Mouse (Mus musculus): ENCODE measurements around the gene Myo10. TPM values are rescaled to one million over a fixed set of nuclear protein-coding genes. Genes with fewer than 3 reads are reported as not detected.

Gene Myo10
- total RNA-seq (2021), result 10 to 100 TPM; 40.9 to 44.9 TPM

GRCm38 (mm10) chr15:25622200-25622866 is at the start of gene Myo10:
Myo10 (plus strand) TSS chr15:25622525.
- intact Hi-C loops (cut with DNase I), result loop anchor here (10.0 kb wide), 1 partner anchor 178 kb away; no protein-coding TSS in a partner anchor
- DNase-seq (ENCODE audit: extremely low spot score in 1 of 2, low spot score in 2 of 2), result peak; percentile 88 to 99

- no peak for DNase-seq (ENCODE audit: extremely low spot score in 1 of 2, low spot score in 2 of 2)
- intact Hi-C loops (cut with DNase I), result no loop called here
Observed at GRCm38 (mm10) chr15:25573113-25573512, 49.2 kb upstream of the Myo10 start.

- DNase-seq (ENCODE audit: extremely low spot score in 1 of 2, low spot score in 2 of 2), result no peak
- intact Hi-C loops (cut with DNase I), result no loop called here
Observed at GRCm38 (mm10) chr15:25573876-25574601, 48.3 kb upstream of the Myo10 start.

- no peak for DNase-seq (ENCODE audit: extremely low spot score in 1 of 2, low spot score in 2 of 2)
Observed at GRCm38 (mm10) chr15:25577327-25578051, 44.8 kb upstream of the Myo10 start.

GRCm38 (mm10) chr15:25578369-25578768 is 44.0 kb upstream of the Myo10 start:
- no peak for DNase-seq (ENCODE audit: extremely low spot score in 1 of 2, low spot score in 2 of 2)
- intact Hi-C loops (cut with DNase I), result no loop called here

More at GRCm38 (mm10) chr15:25577327-25578051, 44.8 kb upstream of the Myo10 start:
- intact Hi-C loops (cut with DNase I), result no loop called here

GRCm38 (mm10) chr15:25580731-25581130 is 41.6 kb upstream of the Myo10 start:
- intact Hi-C loops (cut with DNase I), result no loop called here
- peak in 1 of 2 experiments; percentile 72 for DNase-seq (ENCODE audit: extremely low spot score in 1 of 2, low spot score in 2 of 2)

- intact Hi-C loops (cut with DNase I), result no loop called here
- peak in 1 of 2 experiments; percentile 41 for DNase-seq (ENCODE audit: extremely low spot score in 1 of 2, low spot score in 2 of 2)
Observed at GRCm38 (mm10) chr15:25582055-25582454, 40.3 kb upstream of the Myo10 start.

GRCm38 (mm10) chr15:25583361-25583760 is 39.0 kb upstream of the Myo10 start:
- intact Hi-C loops (cut with DNase I), result no loop called here
- DNase-seq (ENCODE audit: extremely low spot score in 1 of 2, low spot score in 2 of 2), result no peak

- no peak for DNase-seq (ENCODE audit: extremely low spot score in 1 of 2, low spot score in 2 of 2)
- intact Hi-C loops (cut with DNase I), result no loop called here
Observed at GRCm38 (mm10) chr15:25586828-25587227, 35.5 kb upstream of the Myo10 start.

- intact Hi-C loops (cut with DNase I), result no loop called here
- DNase-seq (ENCODE audit: extremely low spot score in 1 of 2, low spot score in 2 of 2), result no peak
Observed at GRCm38 (mm10) chr15:25587943-25588342, 34.4 kb upstream of the Myo10 start.

- DNase-seq (ENCODE audit: extremely low spot score in 1 of 2, low spot score in 2 of 2), result peak in 1 of 2 experiments; percentile 29
- intact Hi-C loops (cut with DNase I), result no loop called here
Observed at GRCm38 (mm10) chr15:25589318-25589902, 32.9 kb upstream of the Myo10 start.

- intact Hi-C loops (cut with DNase I), result no loop called here
- peak in 1 of 2 experiments; percentile 65 for DNase-seq (ENCODE audit: extremely low spot score in 1 of 2, low spot score in 2 of 2)
Observed at GRCm38 (mm10) chr15:25589916-25590315, 32.4 kb upstream of the Myo10 start.

GRCm38 (mm10) chr15:25590891-25591290 is 31.4 kb upstream of the Myo10 start:
- no peak for DNase-seq (ENCODE audit: extremely low spot score in 1 of 2, low spot score in 2 of 2)
- intact Hi-C loops (cut with DNase I), result no loop called here

GRCm38 (mm10) chr15:25591964-25592363 is 30.4 kb upstream of the Myo10 start:
- DNase-seq (ENCODE audit: extremely low spot score in 1 of 2, low spot score in 2 of 2), result no peak
- intact Hi-C loops (cut with DNase I), result no loop called here

GRCm38 (mm10) chr15:25593469-25594150 is 28.7 kb upstream of the Myo10 start:
- DNase-seq (ENCODE audit: extremely low spot score in 1 of 2, low spot score in 2 of 2), result no peak
- intact Hi-C loops (cut with DNase I), result no loop called here

GRCm38 (mm10) chr15:25598313-25598712 is 24.0 kb upstream of the Myo10 start:
- intact Hi-C loops (cut with DNase I), result no loop called here
- DNase-seq (ENCODE audit: extremely low spot score in 1 of 2, low spot score in 2 of 2), result no peak

GRCm38 (mm10) chr15:25602306-25602705 is 20.0 kb upstream of the Myo10 start:
- DNase-seq (ENCODE audit: extremely low spot score in 1 of 2, low spot score in 2 of 2), result no peak
- intact Hi-C loops (cut with DNase I), result no loop called here

- no peak for DNase-seq (ENCODE audit: extremely low spot score in 1 of 2, low spot score in 2 of 2)
- intact Hi-C loops (cut with DNase I), result no loop called here
Observed at GRCm38 (mm10) chr15:25603286-25603685, 19.0 kb upstream of the Myo10 start.

GRCm38 (mm10) chr15:25604231-25604630 is 18.1 kb upstream of the Myo10 start:
- intact Hi-C loops (cut with DNase I), result no loop called here
- no peak for DNase-seq (ENCODE audit: extremely low spot score in 1 of 2, low spot score in 2 of 2)
